Mouse (Mus musculus) lung, postnatal 0 days (tissue): ENCODE data around the gene Robo1.

Experiments
- CTCF ChIP-seq: IDR thresholded peaks from 2 replicates; pipeline ENCODE4 v1.5.1; 2016; ENCODE audit warnings: antibody characterized with exemption, mild to moderate bottlenecking
- EP300 ChIP-seq: IDR thresholded peaks from 2 replicates; pipeline ENCODE4 v1.6.1; 2016; ENCODE audit warnings: antibody characterized with exemption, mild to moderate bottlenecking, control low read depth

GRCm38 (mm10) chr16:72963782-72964181 lies 655.7 kb downstream of the Robo1 start:
- TF ChIP-seq CTCF (peak; percentile 36), EP300 (no peak)
